Mouse (Mus musculus): ENCODE data around the gene Bri3bp.
"Not testable (repeated sequence)": the region's sequence is repeated elsewhere in the genome, so short reads cannot be mapped to it uniquely, and the experiment has no call there.

The Bri3bp gene

DNA sequence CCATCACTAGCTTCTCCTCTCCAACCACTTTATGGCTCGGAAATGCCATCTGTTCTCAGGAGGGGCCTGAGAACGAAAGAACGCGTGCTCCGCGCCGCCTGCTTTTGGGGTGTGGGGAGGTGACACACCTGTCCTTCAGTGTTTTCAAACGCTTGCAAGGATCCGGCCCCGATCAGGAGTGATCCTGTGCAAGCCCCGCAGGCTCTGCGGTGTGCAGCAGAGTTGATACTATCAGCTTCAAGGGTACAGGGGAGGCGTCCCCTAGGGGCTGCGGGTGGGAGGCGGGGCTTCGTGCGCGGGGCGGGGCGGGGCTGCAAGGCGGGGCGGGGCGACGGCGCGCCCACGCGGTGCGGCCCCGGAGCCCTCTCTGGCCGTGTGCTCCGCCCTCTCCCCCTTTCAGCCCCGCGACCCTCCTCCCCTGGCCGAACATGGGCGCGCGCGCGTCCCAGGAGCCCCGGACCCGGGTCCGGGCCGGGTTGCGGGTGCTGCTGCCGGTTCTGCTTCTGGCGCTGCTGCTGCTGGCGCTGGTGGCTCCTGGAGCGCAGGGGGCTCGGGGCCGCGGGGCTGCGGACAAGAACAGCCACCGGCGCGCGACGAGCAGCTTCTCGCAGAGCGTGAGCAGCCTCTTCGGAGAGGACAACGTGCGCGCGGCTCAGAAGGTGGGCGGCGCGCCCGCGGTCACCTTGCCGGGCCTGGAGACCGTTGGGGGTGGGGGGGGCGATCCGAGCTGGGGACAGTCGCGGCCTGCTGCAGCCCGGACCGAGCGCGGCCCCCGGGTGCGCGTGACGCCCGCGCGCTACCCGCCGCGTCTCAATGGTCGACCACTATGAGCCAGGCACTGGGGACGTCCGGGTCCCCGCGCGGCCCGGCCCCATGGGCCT, at the start of gene Bri3bp:
TSS of gene Bri3bp (plus strand) at position 335 of the 881 bp plus-strand sequence.
- peak; percentile 51 for DNase-seq

DNA sequence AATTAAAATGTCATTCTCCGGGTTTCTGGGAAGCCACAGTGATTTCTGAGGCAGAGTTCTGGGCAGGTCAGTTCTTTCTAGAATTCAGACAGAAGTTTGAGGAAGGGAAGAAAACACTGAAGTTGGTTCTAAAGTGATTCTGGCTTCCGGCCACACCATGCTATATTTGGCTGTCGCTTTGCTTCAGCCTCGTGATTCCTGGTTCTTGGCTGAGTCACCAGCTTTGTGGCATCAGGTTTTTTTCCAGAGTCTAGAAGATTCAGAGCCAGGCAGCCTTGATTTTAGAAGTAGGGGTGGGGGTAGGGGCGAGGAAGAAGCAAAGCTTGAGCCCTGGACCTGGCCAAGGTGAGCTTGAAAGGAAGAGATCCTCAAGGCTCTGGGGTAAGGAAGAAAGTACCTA, 49.8 kb upstream of the Bri3bp start:
- peak; percentile 82 for DNase-seq

DNA sequence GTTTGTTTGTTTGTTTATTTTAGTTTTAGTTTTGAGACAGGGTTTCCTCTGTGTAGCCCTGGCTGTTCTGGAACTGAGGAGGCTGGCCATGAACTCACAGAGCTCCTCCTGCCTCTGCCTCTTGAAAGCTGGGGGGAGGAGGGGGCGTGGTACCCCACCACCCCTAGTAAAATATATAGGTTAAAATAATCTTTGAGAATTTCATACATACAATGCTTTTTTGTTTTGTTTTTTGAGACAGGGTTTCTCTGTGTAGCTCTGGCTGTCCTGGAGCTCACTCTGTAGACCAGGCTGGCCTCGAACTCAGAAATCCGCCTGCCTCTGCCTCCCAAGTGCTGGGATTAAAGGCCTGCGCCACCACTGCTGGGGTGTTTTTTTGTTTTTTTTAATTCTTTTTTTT, 49.2 kb upstream of the Bri3bp start:
- DNase-seq = not testable (repeated sequence)

DNA sequence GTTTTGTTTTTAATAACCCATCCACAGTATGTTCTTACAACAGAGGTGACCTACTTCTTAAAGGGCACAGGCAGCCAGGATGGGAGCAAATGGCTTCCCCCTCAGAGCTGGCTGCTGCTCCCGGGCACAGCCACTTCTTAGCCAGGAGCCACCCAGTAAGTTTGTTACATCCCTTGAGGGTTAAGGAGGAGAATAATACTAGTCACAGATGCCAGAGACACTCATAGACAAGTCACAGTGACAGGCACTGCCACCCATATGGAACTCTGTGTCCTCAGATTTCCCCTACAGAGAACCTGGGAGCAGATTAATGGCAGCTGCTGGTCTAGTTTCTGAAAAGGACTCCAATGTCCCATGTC, 48.8 kb upstream of the Bri3bp start:
- no peak for DNase-seq

DNA sequence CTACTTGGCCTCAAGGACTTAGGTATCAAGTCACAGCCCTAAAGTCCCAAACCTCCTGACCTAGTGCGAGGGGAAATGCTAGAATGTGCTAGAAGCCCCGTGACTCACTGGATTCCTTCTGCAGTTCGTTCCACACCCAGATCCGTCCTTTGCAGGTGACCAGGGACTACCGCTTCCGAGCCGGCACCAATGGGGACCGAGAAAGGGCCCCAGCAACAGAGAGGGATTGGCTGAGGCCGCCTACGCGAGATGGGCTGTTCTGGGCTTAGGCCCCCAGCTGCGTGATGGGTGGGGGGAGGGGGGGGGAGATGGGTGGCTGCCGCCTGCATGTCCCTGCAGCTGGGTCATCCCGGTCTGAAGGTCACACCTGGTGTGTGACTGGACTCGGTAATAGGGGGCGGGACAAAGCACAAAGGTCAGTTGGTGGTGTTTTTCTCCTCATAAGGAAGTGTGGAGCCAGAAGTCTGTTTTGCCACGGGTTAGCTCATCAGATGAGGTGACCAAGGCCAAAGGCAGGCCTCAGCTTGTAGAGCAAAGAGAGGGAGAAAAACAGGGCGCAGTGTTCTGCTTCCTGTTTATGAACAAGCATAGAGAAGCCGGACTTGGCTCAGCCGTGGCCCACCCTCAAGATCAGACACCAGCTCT, 48.3 kb upstream of the Bri3bp start:
- peak; percentile 96 for DNase-seq

DNA sequence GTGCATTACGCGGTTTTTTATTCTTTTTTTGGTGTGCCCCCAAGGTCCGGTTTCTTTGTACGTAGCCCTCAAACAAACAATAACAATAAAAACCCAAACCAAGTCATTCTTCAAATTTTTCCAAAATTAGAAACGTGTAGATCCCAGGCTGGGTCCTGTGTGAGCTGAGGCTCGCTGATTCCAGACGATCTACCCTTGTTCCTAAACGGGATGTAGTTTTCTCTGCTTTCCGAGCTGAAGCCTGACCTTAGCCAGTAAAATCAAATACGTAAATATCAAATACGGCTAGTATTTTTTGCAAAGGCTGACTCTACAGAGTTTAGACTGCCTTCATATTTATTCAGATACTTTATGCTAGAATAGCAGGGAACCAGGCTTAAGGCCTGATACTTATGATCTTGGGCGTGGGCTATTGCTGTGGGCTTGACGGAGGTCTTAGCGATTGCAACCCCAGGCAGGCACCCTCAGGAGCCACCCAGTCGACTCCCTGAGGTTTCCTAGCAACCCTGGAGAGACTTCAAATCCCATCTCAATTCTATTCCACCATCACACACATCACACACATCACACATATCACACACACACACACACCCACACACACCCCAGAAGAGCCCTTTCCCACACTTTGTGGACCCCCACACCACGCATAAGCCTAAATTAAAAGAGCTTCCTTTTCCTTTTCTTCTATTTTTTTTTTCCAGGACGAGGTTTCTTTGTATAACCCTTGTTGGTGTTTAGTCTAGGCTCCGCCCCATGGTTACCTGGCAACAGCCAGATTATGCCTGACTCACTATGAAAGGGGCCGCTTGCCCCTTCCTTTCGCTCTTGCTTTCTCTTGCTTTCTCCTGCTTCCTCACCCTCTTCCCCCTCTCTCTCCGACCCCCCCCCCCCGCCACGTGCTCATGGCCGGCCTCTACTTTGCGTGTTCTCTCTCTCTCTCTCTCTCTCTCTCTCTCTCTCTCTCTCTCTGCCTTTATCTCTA, 47.5 kb upstream of the Bri3bp start:
- DNase-seq = peak; percentile 55

DNA sequence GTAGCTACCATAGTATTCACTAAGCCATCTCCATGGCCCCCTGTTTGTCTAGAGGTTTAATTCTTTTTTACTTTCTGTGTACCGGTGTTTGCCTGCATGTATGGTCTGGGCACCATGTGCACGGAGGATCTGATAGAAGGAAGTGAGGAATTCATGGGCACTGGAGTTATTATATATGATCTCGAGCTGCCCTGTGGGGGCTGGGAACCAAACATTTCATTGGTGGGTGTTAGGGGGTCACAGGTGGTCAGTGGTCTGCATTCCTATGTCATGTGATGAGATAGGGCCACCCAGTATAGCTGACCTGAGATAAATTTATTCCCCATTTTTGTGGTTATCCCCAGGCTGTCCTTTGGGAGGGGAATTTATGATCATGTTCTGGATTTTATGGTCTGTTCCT, 46.4 kb upstream of the Bri3bp start:
- DNase-seq = no peak

DNA sequence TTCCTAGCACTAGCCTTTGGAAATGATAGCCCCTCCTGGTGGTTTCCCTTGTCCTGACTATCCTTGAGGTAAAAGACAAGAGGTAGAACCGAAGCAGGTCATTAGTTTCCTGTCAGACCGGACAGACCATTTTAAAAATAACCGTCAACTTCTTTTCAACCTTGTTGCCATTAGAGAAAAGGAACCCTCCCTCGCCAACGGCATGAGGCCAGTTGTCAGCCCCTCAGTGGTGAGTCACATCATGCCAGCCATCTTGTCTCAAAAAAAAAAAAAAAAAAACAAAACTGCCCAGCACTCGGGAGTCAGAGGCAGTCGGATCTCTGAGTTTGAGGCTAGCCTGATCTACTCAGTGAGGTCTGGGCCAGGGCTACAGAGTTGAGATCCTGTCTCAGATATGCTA, 40.5 kb upstream of the Bri3bp start:
- no peak for DNase-seq

DNA sequence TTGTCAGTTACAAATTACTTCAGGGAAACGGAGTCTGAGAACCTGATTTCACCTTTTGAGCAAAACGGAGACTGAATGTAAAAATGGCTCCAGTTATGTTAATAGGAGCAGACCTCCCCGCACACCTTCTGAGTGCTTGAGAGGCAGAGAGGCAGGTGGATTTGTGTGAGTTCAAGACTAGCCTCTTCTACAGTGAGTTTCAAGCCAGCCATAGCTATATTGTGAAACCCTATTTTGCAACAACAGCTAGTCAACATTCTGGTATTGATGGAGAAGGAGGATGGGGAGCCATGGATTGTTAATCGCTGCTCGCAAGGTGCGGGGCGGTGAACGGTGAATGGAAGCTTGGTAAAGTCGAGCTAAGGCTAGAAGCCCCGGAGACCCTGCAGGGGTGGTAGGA, 38.9 kb upstream of the Bri3bp start:
- no peak for DNase-seq

DNA sequence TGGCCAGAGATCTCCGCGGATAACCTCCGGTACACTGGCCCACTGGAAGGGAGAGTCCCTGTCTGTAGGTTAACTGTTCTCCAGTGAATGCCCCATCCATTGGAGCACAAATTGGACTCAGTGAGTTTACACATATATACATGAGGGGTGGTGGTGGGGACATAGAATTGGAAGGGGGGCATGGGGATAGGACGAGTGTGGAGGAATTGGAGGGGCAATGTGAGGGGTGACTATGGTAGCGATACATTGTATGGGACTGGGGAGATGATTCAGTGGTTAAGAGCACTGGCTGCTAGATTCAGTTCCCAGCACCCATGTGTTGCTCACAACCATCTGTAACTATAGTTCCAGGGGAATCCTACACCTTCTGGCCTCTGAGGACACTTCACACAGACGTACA, 38.4 kb upstream of the Bri3bp start:
- DNase-seq = no peak

DNA sequence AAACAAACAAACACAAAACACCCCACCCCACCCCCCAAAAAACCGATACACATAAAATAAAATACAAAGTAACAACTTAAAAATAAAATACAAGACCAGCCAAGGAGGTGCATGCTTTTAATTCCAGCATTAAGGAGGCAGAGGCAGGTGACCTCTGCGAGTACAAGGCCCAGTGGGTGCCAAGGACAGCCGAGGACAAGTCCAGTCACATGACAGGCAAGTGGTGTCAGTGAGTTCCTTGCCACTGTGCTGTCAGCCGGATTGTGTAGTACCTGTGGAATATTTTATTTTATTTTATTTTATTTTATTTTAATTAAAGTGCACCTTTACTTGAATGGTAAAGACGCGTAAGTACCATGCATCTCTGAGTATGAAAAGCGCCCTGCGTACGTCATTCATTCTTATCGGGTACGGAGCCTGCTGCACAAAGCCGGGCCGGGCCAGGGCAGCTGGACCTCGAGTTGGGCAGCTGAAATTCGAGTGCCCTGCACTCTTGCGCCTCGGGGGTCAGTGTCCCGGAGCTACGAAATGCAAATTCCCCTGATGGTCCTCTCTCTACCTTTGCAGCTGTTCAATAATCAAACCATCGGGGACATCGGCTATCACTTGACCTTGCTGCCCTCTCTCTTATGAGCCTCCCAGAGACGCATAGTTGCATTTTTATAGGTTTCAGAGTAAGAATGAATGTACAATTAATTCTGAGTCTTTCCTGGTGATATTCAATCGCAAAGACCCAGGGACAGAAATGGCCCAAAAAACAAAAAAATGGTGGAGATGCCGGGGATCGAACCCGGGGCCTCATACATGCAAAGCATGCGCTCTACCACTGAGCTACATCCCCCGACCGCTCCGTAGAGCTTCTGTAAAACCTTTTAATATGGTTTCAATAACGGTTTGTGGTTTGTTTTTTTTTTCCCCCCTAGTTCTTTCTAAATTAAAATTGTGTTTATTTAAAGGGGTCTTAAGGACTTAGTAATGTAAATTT, 37.6 kb upstream of the Bri3bp start:
- peak; percentile 65 for DNase-seq

DNA sequence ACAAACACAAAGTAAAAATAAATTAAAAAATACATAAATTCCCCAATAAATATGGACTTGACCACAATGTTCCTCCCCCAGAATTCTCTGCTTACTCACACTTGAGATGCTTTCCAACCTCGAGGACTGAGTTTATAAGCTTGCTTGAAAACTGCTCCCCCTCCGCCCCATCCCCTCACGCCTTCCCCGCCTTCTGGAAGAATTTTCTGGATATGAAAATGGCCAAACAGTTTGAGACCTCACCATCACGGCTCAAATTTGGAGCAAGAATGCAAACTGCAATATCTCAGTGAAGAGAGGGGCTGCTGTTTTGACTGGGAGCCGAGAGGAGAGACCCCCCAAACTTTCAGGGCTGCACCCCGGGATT, 36.8 kb upstream of the Bri3bp start:
- no peak for DNase-seq

DNA sequence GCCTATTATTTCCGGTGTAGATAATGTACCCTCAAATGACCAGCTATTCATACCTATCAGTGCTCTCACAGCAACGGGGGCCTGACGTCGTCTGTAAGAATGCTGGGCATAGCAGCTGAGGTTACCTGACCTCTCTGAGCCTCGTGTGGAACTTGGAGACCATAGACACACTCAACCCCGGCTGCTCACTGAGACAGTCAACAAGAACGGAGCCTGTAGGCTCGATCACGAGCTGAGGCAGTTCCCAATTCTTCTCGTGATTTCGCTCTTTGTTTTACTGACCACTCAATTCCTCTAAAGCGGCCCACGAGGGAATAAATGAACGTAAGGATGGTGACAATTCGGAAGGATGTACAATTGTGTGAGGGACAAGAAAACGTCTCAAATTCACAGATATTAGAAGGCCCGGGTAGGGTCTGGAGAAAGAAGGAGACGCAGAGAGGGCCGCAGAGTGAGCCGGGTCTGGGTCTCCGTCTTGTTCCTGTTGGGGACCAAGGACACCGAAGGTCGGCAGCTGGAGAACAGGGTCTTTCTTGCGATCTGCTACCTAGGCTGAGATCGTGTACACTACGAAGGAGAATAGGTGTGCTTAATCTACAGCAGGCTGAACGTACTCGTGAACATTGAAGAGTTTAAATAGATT, 36.3 kb upstream of the Bri3bp start:
- DNase-seq = peak; percentile 53

DNA sequence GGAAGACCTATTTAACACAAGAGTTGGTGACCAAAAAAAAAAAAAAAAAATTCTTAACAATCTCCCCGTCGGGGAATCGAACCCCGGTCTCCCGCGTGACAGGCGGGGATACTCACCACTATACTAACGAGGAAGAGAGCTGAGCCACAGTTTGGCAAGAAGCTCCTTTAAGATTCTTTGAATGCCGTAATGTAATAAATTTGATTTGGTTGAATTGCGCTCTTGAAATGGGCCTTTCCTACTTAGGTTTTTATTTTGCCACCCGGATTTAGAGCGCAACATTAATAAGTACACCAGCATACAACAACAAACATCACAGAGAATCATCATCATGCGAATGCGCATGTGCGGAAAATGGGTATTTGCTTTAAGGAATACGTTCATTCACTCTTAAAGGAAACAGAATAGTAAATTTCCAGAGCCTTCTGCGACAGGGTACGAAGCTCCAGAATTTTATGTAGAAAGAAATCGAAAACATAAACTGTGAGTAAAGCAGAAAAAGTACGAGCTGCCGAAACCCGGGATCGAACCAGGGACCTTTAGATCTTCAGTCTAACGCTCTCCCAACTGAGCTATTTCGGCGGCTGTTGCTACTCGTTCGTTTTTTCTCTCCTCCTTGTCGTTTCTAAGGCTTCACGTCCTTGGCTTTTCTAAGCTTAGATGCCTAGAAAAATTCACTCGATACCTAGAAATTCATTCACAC, 35.7 kb upstream of the Bri3bp start:
- peak; percentile 82 for DNase-seq

DNA sequence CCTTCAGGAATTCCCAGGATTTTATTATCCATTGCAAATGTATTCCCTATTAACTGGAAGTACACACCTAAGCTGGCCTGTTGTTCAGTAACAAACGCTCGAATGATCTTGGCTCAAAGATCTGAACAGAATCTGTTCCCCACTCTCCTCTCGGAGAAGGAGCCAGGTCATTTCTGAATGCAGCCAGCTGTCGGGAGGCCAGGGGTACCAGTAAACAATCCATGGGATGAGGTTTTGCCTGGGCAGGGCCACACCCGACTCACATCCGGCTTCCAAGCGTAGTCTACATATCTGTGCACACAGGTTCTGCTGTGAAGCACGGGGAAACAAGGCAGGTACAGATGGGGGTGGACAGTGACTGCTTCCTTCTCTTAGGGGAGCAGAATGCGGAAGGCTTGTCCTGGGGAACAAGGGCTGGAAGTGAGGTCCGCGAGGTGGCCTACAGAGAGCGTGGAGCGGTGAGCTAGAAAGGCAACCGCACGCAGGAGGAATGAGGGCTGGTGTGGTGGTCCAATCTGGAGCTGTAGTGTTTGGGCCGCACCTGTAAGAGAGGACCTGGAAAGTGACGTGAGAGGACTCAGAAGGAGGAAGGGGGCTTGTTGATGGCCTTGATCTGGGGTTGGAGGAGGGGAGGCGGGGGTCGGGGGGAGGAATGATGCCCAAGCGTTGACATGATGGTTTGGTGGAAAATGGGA, 34.9 kb upstream of the Bri3bp start:
- DNase-seq = no peak

DNA sequence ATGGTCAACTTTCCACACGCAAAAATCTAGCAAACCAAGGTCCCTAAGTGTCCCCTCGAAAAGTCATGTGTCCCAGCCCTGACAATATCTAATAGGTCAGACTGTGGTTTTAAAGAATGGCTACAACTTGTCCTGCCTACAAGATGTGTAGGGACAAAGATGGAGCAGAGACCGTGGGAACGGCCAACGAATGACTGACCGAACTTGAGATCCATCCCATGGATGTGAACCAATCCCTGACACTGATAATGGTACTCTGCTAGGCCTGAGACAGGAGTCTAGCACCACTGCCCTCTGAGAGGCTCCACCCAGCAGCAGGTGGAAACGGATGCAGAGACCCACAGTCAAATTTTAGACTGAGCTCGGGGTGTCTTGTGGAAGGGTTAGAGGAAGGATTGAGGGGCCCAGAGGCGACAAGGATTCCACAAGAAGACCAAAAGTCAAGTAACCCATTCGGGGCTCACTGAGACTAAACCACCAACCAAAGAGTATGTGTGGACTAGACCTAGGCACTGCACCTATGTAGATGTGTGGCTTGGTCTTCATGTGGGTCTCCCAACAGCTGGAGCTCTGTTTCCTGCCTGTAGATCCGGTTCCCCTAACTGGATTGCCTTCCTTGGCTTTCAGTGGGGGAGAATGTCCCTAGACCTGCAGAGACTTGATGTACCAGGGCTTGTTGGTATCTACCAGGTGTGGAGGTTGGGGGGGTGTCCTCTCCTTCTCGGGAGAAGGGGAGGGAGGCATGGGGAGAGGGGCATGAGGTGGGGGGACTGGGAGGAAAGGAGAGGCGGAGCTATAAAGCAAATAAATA, 34.1 kb upstream of the Bri3bp start:
- DNase-seq = no peak

DNA sequence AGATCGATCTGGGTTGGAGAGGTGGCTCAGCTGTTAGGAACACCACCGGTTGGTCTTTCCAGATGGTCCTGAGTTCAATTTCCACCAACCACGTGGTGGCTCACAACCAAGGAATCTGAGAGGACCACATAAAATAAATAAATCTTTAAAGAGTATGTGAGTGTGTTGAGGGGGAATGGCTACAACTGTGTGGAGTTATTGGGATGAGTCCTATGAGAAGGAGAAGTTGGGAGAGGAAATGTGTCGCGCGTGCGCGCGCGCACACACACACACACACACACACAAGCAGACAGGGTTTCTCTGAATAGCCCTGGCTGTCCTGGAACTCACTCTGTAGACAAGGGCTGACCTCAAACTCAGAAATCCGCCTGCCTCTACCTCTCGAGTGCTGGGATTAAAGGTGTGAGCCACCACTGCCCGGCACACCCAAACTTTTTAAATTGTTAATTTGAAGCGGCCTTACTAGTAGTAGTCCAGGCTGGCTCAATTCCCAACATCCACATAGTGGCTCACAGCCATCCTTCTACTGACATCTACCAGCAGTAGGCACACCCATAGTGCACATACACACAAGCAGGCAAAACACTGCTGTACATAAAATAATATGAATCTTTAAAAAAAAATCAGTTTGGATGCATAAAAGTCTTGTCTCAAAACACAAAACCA, 33.3 kb upstream of the Bri3bp start:
- no peak for DNase-seq

DNA sequence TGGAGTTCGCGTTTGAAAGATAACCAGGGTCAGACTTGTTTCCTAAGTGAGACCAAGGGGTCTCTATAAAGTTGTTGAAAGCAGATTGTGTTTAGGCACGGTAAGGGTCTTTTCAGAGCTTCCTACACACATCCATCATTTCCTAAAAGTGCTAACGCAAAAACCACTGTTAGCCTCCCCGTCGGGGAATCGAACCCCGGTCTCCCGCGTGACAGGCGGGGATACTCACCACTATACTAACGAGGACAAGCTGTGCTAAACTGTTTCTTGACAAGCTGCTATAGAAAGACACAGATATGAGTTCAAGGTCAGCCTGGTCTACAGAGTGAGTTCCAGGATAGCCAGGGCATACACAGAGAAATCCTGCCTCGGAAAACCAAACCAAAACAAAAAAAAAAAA, 32.5 kb upstream of the Bri3bp start:
- DNase-seq = peak; percentile 84
